Mouse (Mus musculus): ENCODE data around the gene Mphosph8.

DNA sequence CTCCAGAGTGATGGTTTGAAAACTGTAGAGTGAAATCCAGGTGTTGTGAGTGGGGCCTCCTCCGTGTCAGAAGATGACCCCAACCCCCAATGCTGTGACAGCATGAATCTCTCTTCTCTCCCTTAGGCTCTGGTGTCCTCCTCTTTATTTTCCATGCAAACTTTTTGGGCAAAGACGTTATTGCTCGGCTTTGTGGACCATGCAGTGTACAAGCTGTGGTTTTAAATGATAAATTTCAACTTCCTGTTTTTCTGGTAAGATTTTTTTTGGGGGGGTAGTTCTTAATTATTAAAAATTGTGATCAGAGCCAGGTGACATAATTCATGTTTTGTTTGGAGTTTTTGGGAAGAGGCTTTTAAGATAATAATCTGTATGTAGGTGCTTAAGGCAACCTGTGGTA lies 27.4 kb downstream of the Mphosph8 start:
- TF ChIP-seq CTCF (IDR thresholded peaks at IDR 0.05; ENCODE audit: low read depth, low read length) (no peak), GATA2 (IDR thresholded peaks at IDR 0.05; ENCODE audit: borderline replicate concordance, low read depth, low read length) (no peak), GATA1 (IDR thresholded peaks at IDR 0.05; ENCODE audit: borderline replicate concordance, low read length) (no peak), POLR2AphosphoS5 (IDR thresholded peaks at IDR 0.05; ENCODE audit: insufficient replicate concordance, low read depth, low read length) (no peak), TAL1 (conservative IDR thresholded peaks at IDR 0.05; ENCODE audit: low read depth, low read length) (no peak)
